Mouse (Mus musculus) lung, postnatal 10 days (tissue): ENCODE data around the gene Tmem150c.
A peak's percentile ranks its signal among the peaks of the same experiment; 100 is the strongest.

Experiments used
- DNase-seq: peaks from one replicate; pipeline ENCODE4 v3.0.0; 2021

Tmem150c gene

DNA sequence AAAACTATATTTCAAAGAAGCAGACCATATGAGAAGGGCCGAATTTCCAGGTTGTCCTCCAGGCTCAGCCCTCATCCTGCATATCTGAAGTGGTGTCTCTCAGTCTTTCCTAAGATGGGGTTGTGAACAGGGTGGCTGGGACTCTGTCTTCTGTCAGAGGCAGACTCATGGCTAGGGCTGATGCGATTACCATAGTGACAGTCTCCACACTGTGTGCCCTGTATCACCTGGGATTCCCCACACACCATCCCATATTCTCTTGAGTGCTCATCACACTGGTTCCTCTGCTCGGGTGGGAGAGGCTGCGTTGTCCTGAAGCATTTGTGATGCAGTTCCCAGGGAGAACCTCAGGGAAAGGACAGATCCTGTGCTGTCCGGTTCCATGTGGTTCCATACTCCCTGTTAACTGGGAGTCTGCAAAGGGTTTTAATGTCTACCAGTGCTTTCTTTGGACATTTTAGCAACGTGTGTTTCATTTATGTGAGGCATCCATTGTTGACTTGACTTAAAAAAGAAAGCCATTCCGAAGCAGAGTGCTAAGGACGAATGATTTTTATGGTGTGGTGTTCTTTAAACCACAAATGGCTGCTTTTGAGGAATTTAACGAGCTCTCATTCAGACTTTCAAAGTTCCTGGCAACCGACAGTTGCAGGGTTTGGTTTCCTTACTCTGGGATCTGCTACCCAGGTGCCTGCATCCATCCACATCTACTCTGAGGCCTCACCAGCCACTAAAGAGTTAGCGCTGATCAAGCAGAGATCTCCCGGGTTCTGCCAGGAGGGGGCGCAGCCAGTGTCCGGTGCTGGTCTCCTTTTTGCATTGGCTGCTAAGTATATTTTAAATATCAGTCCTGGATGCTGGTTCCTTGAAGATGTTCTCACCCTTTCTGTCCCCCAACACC is 7.2 kb upstream of the Tmem150c start:
- DNase-seq: peak; percentile 59

DNA sequence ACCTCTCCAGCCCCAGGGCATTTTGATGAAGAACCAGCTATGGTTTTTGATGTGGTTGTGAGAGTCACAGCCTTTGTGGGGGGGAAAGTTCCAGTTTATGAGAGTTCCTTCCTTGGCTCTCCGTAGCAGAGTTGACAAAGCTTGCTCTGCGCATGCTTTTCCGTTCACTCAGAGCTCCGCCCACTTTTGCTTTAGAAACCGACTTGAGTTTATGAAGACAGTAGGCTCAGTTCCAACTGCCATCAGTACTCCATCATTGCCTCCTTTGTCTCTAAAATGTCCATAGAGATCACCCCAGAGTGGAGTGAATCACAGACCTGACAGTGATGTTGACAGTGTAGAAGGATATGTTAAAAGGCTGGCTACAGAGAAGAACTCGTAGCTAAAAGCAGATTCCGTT is 3.8 kb upstream of the Tmem150c start:
- peak; percentile 67 for DNase-seq

- DNase-seq: no peak
These were observed 3.2 kb upstream of the Tmem150c start for GRCm38 (mm10) chr5:100162857-100163256.

- no peak for DNase-seq
These were observed 2.4 kb upstream of the Tmem150c start for GRCm38 (mm10) chr5:100162053-100162452.

- peak; percentile 24 for DNase-seq
These were observed 594 bp downstream of the Tmem150c start for GRCm38 (mm10) chr5:100158791-100159637.

DNA sequence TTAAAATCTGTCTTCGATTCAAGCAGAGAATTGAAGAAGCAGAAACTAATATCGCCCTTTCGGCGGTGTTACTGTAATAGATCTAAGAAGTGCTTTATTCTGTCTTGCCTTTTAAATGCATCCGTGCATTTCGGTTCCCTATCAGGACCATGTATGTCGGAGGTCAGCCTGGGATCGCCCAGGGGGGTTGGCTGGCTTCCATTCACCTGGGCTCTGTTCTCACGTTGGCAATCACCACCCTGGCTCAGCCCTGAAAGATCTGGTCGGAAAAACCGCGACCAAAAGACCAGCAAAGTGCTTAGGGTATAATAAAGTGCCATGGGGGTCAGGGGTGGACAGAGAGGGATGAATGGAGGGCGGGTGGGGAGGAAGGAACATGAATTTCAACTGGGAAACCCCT is 1.3 kb downstream of the Tmem150c start:
- no peak for DNase-seq

DNA sequence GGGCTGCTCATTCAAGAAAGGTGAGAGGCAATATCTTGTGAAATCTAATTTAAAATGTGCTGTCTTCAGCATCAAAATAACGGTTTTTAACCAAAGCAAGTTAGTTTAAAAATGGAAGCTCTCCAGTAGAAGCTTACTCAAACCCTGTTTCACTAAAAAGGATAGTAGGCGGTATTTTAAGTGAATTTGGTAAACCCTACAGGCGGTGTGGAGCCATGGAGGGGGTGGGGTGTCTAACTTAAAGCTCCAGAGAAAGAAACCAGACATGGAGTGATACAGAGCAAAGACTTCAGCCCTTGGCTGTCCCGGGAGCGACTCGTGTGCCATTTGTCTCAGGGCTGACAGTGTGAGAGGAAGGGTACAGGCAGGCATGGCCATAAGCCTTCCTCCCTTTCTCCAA is 4.0 kb downstream of the Tmem150c start:
- no peak for DNase-seq

GRCm38 (mm10) chr5:100149967-100150366 is 9.6 kb downstream of the Tmem150c start:
- DNase-seq: no peak

DNA sequence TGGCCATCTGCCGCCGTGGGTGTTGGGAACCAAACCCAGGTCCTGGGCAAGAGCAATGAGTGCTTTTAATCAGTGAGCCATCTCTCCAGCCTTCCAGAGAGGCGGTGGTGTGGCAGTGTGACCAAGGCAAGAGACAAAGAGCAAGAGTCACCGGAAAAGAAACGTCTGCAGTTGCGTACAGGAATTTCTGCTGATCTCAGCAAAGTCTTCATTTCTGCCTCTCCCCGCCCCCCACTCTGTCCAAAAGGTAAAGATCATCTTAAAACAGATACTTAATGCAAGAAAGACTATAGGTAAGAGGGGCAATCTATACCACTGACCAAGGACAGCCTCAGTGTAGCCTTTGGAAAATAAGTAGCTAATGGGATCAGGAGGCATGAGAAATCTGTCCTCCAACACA is 14.8 kb downstream of the Tmem150c start:
- no peak for DNase-seq

- peak; percentile 65 for DNase-seq
These were observed 32.3 kb downstream of the Tmem150c start for GRCm38 (mm10) chr5:100127283-100127682.

DNA sequence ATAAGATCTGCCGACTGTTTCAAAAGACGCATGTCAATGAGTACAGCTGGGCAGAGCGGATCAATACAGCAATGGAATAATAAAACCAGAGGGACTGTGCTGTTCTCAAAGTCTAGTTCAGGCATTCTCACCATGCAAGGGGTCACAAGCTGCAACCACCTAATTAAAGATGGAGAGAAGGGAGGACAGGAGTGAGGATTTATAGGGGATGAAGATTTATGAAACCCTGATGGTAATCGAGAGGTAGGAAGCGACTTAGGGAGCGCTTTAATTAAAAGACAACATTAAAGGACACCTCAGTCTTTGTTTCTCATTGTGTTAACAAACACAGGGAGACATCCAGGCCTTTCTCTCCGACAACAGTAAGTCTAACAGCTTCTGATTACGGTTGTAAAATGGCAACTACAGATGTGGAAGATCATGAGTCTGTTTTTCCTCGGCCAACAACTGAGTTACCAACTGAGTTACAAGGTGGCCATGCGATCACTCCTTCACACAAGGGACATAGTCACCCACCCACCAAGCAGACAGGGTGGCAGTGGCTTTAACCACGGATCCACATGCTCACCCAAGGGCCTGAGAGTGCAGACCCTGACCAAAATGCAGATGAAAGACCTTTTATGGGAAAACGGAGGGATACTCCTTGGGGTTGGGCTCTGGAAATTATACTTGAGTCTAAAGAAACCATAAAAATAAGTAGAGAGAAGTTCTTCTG is 34.0 kb downstream of the Tmem150c start:
- DNase-seq: no peak

DNA sequence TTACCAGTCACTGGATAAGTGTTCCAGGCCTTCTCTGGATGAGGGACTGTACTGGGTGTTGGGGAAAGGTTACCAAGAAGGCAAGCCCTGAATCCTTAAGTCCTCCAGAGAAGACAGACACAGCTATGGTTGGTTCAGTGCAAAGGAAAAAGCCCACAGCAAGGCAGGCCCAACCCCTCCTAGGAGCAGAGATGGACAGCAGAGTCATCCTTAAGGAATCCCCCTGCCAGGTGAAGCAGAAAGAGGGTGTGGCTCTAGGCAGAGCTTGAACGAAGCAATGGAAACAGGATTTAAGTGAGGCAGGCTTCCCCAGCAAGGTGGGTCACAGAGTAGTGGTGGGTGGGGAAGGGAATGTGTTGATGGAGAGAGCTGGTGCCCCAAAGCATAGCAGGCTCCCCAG is 35.1 kb downstream of the Tmem150c start:
- no peak for DNase-seq

GRCm38 (mm10) chr5:100123283-100123682 is 36.3 kb downstream of the Tmem150c start:
- DNase-seq: no peak

- DNase-seq: no peak
These were observed 38.4 kb downstream of the Tmem150c start for GRCm38 (mm10) chr5:100121170-100121569.

- peak; percentile 11 for DNase-seq
These were observed 38.9 kb downstream of the Tmem150c start for GRCm38 (mm10) chr5:100120711-100121141.

- no peak for DNase-seq
These were observed 40.3 kb downstream of the Tmem150c start for GRCm38 (mm10) chr5:100119331-100119730.

DNA sequence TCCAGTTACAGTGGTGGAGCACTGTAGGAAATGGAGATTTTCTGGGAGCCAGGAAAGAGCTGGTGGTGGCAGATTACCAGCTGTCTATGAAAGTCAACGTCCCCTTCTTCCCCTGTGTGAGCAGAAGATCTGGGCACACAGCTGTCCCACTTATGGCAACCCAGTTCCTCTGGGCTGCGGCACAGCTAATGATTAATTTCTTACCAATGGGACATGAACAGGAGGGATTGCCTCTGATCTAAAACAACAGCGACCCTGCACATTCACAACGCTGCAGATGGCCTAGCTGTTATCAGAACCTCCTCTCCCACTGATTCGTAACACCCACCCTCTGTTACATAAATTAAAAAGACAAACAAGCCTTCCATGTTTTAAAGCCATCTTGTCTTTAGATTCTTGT is 46.2 kb downstream of the Tmem150c start:
- no peak for DNase-seq

DNA sequence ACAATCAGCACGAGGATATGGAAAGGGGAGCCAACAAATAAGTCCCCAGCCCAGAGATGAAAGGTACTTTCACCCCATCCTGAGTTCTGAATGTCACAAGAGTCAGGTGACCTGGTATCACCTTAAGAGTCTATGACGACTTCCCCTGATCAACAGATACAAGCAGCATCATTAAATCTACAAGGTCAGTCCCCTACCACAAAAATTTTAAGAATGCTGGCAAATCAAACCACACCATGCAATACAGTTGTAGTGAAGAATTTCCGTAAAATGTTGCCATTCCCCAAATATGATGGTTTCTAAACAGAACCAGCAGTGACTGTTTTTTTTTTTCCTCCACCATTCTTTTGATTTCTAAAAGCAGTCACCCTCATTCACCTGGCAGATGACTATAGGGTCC is 49.0 kb downstream of the Tmem150c start:
- DNase-seq: no peak

- peak; percentile 72 for DNase-seq
These were observed 49.9 kb downstream of the Tmem150c start for GRCm38 (mm10) chr5:100109543-100110282.

GRCm38 (mm10) chr5:100108866-100109265 is 50.7 kb downstream of the Tmem150c start:
- DNase-seq: peak; percentile 73

DNA sequence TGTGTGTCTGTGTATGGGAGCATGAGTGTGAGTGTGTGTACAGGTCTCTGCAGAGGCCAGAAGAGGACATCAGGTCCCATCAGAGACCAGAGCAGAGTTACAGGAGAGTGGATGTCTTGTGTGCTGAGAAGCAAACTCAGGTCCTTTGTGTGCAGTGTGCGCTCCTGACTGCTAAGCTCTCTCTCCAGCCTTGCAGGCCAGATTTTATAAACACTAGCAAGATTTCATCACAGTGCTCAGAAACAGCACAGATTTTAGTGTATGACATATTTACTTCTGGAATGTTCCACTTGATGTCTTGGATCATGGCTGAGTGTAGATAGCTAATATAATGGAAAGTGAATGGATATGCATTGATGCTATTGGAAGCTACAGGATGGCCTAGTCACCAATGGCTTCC is 57.2 kb downstream of the Tmem150c start:
- no peak for DNase-seq

- DNase-seq: no peak
These were observed 61.6 kb downstream of the Tmem150c start for GRCm38 (mm10) chr5:100097967-100098366.
